Mouse (Mus musculus): ENCODE data around the gene Os9. TPM values are rescaled to one million over a fixed set of nuclear protein-coding genes. Genes with fewer than 3 reads are reported as not detected.
"Not testable (repeated sequence)": the region's sequence is repeated elsewhere in the genome, so short reads cannot be mapped to it uniquely, and the experiment has no call there.

The Os9 gene
- total RNA-seq, 2 experiments from 2014 or later = 118 to 119 TPM

GRCm38 (mm10) chr10:127072969-127073368, 48.0 kb downstream of the Os9 start:
- DNase-seq (ENCODE audit: low spot score in 2 of 2); intact Hi-C loops (cut with DNase I): not testable (repeated sequence)

GRCm38 (mm10) chr10:127072270-127072669, 48.7 kb downstream of the Os9 start:
- DNase-seq (ENCODE audit: low spot score in 2 of 2) = not testable (repeated sequence)

DNA sequence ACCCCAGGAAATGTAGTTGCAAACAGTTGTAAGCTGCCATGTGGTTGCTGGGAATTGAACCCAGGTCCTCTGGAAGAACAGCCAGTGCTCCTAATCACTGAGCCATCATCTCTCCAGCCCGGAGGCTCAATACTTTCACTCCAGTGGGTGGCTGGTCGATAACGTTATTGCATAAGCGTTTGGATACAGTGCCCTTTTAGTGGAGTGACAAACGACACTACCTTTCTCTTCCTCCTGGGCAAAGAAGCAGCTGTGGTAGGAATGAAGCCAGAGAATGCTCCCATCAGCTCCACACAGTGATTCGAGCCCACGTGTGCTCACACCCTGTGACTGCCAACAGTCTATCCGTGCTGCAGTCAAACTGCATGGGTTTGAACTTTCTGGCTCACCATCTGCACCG, 49.7 kb downstream of the Os9 start:
- intact Hi-C loops (cut with DNase I) = no loop called here
- no peak for DNase-seq (ENCODE audit: low spot score in 2 of 2)

More at GRCm38 (mm10) chr10:127072270-127072669, 48.7 kb downstream of the Os9 start:
- intact Hi-C loops (cut with DNase I) = not testable (repeated sequence)

DNA sequence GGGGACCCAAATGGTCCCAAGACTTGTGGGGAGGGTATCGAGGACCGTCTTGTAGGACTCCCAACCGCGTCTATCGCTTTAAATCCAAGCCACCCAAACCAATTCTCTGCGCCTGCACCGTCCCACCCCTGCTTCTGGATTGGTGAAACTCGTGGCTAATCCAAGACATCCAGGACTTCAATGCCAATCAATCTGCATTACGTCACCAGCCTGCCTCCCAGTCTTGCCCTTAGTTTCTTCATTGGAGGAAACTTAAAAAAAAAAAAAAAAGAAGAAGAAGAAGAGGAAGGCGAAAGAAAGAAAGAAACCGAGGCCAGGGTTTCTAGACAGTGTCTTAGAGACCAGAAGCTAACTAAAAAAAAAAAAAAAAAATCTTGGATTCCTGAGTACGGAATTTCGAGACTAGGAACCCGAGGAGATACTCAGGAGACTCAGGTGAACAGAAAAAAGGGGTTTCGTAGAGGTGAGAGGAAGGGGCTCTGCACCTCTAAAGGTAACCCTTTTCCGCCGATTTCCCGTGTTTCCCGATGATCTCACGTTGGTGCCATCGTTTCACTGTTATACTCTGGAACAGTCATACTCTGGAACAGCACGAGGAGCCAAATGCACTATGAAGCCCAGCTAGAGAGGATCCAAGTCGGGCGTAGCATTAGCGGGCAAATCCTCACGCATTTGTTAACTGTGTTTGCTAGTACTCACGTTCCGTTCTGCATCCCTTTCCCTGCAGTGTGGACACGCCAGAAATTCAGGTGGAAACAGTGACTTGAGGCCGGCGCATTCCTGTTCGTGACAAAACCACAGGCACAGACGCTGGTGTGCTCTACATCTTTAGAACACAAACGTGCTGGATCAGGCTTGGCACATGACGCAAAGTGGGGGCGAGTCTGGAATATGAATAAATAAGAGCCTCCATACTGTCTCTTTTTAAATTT, 50.5 kb downstream of the Os9 start, which contains the start of gene Tspan31:
Tspan31 (minus strand) TSS at position 75 of the 932 bp plus-strand sequence.
- intact Hi-C loops (cut with DNase I) = no loop called here

GRCm38 (mm10) chr10:127069281-127070189, 51.4 kb downstream of the Os9 start:
- DNase-seq (ENCODE audit: low spot score in 2 of 2) = no peak
- intact Hi-C loops (cut with DNase I) = no loop called here

More for the DNA sequence above, 50.5 kb downstream of the Os9 start, which contains the start of gene Tspan31:
- peak; percentile 92 for DNase-seq (ENCODE audit: low spot score in 2 of 2)

DNA sequence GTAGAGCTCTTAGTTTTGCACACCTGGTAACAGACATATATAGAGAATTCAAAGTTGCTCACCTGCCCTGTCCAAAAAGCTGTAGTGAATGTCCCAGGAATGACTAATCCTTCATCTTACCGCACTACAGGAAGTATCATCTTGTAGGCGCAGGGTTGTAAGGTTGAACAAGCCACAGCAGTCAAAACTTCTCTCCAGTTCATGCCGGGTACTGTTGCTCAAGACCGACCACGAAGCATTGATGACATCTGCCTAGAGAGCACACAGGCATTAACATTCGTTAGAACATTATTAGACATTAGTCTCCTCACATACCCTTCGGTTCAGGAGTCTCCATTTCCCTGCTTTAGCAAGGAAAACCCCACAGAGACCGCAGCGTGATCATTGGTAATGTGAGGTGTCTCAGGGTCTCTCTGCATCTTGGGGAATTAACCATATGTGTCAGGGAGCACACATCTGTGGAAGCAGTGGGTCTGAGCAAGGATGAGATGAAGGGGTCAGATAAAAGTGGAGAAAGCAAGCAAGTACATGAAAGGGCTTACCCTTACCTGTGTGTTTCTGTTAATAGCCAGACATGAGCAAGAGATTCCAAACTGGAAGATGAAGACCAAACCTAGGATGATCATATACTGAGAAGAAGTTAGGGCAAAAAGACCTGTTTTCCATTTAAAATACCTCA, 52.4 kb downstream of the Os9 start:
- no peak for DNase-seq (ENCODE audit: low spot score in 2 of 2)
- intact Hi-C loops (cut with DNase I) = no loop called here

- intact Hi-C loops (cut with DNase I) = no loop called here
- DNase-seq (ENCODE audit: low spot score in 2 of 2) = no peak
Observed at GRCm38 (mm10) chr10:127066519-127067018, 54.4 kb downstream of the Os9 start.

DNA sequence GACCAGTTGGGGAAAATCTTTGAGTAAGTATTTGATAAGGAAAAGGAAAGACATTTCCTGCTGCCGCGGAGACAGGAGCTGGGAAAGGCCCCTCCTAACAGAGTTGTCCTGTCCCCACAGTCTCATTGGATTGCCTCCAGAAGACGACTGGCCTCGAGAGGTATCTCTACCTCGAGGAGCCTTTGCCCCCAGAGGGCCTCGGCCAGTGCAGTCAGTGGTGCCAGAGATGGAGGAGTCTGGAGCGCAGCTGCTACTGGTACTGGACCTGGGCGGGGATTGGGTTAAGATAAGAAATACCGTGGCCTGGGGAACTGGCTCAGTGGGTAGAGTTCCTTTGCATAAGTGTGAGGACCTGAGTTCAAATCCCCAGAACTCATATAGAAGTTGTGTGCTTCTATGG, 55.0 kb downstream of the Os9 start:
- intact Hi-C loops (cut with DNase I) = no loop called here
- no peak for DNase-seq (ENCODE audit: low spot score in 2 of 2)

GRCm38 (mm10) chr10:127063913-127064870, 56.7 kb downstream of the Os9 start:
- intact Hi-C loops (cut with DNase I) = no loop called here
- DNase-seq (ENCODE audit: low spot score in 2 of 2) = no peak

- peak; percentile 99 to 100 for DNase-seq (ENCODE audit: low spot score in 2 of 2)
- intact Hi-C loops (cut with DNase I) = no loop called here
Observed at GRCm38 (mm10) chr10:127063239-127063872, 57.6 kb downstream of the Os9 start, which contains the start of gene Cdk4. Cdk4 (plus strand) TSS chr10:127063534.

- intact Hi-C loops (cut with DNase I) = no loop called here
- no peak for DNase-seq (ENCODE audit: low spot score in 2 of 2)
Observed at GRCm38 (mm10) chr10:127062503-127062902, 58.4 kb downstream of the Os9 start.

GRCm38 (mm10) chr10:127062101-127062500, 58.8 kb downstream of the Os9 start:
- DNase-seq (ENCODE audit: low spot score in 2 of 2); intact Hi-C loops (cut with DNase I): not testable (repeated sequence)

DNA sequence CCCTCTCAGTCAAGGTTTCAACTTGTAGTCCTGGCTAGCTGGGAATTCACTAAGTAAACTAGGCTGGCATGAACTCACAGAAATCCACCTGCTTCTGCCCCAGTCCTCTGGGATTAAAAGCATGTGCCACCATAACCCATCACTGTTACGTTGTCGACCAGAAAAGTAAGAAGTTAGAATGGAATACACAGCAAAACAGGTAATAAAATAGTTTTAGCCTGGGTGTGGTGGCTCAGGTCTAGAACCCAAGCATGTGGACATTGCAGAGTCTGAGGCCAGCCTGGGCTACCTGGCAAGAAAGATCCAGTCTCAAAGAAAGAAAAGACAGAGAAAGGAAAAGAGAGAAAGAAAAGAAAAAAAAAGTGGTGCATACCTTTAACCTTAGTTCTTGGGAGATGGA, 59.4 kb downstream of the Os9 start:
- intact Hi-C loops (cut with DNase I) = no loop called here
- no peak for DNase-seq (ENCODE audit: low spot score in 2 of 2)

DNA sequence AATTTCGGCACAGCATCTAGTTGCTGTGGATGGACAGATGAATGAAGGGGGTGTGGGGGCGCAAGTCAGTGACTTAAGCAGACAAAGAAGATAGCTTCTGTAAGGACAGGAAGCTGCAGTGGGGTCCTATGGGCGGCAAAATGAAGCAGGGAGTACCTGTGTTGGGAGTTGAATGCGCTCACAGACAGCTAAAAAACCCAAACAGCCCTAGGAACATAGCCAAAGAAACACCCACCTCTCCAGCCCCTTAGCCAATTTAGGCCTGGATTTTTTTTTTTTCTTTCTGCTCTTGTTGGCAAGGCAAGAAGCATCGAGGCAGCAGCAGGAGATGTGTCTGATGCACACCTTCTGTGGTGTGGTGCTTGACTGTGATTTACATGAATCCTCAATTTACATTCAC, 59.8 kb downstream of the Os9 start:
- intact Hi-C loops (cut with DNase I) = no loop called here
- no peak for DNase-seq (ENCODE audit: low spot score in 2 of 2)

GRCm38 (mm10) chr10:127059968-127060916, 60.7 kb downstream of the Os9 start, which contains the start of gene March9:
March9 (minus strand) TSS chr10:127060184.
- intact Hi-C loops (cut with DNase I) = no loop called here
- DNase-seq (ENCODE audit: low spot score in 2 of 2) = peak; percentile 70 to 84

DNA sequence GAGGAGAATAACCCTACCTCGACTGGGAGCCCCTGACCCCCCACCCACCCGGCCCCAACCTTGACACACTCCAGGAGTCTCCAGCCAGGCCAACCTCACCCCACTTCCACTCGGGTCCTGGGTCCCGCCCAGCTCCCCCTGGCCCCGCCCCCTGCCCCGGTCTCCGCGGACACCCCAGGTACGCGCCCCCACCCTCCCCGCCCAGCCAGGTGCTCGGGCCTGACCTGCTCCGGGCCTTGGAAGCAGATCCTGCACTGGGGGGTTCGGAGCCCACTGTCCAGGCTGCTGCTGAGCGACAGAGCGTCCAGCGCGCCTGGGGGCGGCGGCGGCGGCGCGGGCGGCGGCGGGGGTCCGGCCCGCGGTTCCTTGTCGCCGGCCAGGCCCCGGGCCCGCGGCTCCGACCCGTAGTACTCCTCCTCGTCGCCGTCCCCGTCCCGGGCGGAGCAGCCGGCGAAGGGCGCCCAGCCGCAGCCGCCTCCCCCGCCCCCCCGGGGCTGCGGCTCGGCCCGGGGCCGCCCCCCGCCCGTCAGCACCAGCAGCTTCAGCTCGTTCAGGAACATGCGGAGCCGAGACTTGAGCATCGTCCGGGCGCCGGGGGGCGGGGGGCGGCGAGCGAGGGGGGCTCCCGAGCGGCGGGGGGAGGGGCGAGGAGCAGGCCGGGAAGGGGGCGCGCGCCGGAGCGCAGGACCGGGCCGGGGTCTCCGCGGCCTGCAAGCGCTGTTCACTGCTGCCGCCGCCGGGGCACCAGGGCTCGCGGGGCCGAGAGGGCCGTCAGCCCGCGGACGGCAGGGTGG, 61.6 kb downstream of the Os9 start:
- no peak for DNase-seq (ENCODE audit: low spot score in 2 of 2)
- intact Hi-C loops (cut with DNase I) = no loop called here
